Mouse (Mus musculus): Measurements from ENCODE around the gene Arhgef40. TPM values are rescaled to one million over a fixed set of nuclear protein-coding genes. Genes with fewer than 3 reads are reported as not detected.

The Arhgef40 gene
- total and polyA plus RNA-seq, 3 experiments: 6.4 to 150 (median 37.5) TPM

- no peaks in the 10 kb centered on the region for H3K79me2 ChIP-seq (ENCODE audit: control insufficient read depth, insufficient read depth, low read length, poor library complexity)
- no peaks in the 10 kb centered on the region for H3K27me3 ChIP-seq (ENCODE audit: control insufficient read depth in 1 of 2, insufficient read depth in 2 of 2, low read length in 2 of 2)
- H3K36me3 ChIP-seq (ENCODE audit: control insufficient read depth in 1 of 2, insufficient read depth in 2 of 2, low read length in 2 of 2): no peaks in the 10 kb centered on the region; a peak in 1 of 4 replicates
- no peak overlapping the region for H3K9ac ChIP-seq (ENCODE audit: control insufficient read depth, low read depth, low read length, poor library complexity, severe bottlenecking)
- H3K9me3 ChIP-seq (replicated peaks; ENCODE audit: insufficient read depth, low read length): no peaks in the 10 kb centered on the region
- no peak overlapping the region for H3K27ac ChIP-seq (ENCODE audit: control insufficient read depth, low read depth, low read length)
- no peaks in the 10 kb centered on the region for H3K4me1 ChIP-seq (ENCODE audit: control insufficient read depth in 1 of 2, insufficient read depth in 2 of 2, low read length in 2 of 2)
- no peak for TF ChIP-seq POLR2AphosphoS5 (IDR thresholded peaks at IDR 0.05; ENCODE audit: borderline replicate concordance, low read depth, low read length)
- no peak for TF ChIP-seq GABPA (IDR thresholded peaks at IDR 0.05; ENCODE audit: low read depth, low read length)
- no peak for TF ChIP-seq MAFK (IDR thresholded peaks at IDR 0.05; ENCODE audit: borderline replicate concordance, low read depth, low read length)
- no peak for TF ChIP-seq USF1 (IDR thresholded peaks at IDR 0.05; ENCODE audit: low read depth, low read length)
- no peak for TF ChIP-seq E2F4 (IDR thresholded peaks at IDR 0.05; ENCODE audit: borderline replicate concordance, low read depth, low read length)
- no peak for TF ChIP-seq CTCF (IDR thresholded peaks at IDR 0.05 in 2 of 3, conservative IDR thresholded peaks at IDR 0.05 in 1 of 3; ENCODE audit: control insufficient read depth in 1 of 3, insufficient read depth in 1 of 3, low read depth in 2 of 3, low read length in 3 of 3, poor library complexity in 1 of 3, severe bottlenecking in 1 of 3)
- no peak for TF ChIP-seq MYC (IDR thresholded peaks at IDR 0.05; ENCODE audit: low read depth, low read length)
- TF ChIP-seq CHD2 (IDR thresholded peaks at IDR 0.05; ENCODE audit: low read length): no peak
- no peak for TF ChIP-seq BHLHE40 (IDR thresholded peaks at IDR 0.05; ENCODE audit: borderline replicate concordance, low read depth, low read length)
- TF ChIP-seq SIN3A (IDR thresholded peaks at IDR 0.05; ENCODE audit: low read length): no peak
- no peak for TF ChIP-seq UBTF (IDR thresholded peaks at IDR 0.05; ENCODE audit: borderline replicate concordance, insufficient read depth, low read depth, low read length)
- TF ChIP-seq CHD1 (IDR thresholded peaks at IDR 0.05; ENCODE audit: low read depth, low read length): no peak
- no peak for TF ChIP-seq MAX (IDR thresholded peaks at IDR 0.05; ENCODE audit: low read length)
- no peak for TF ChIP-seq TBP (IDR thresholded peaks at IDR 0.05; ENCODE audit: low read depth, low read length)
- TF ChIP-seq MAZ (IDR thresholded peaks at IDR 0.05; ENCODE audit: low read depth, low read length): no peak
- TF ChIP-seq MEF2A (IDR thresholded peaks at IDR 0.05; ENCODE audit: extremely low read depth, insufficient replicate concordance, low read depth, low read length, poor library complexity, severe bottlenecking): no peak
- no peak for TF ChIP-seq TAL1 (IDR thresholded peaks at IDR 0.05; ENCODE audit: low read length)
- TF ChIP-seq ZMIZ1 (IDR thresholded peaks at IDR 0.05; ENCODE audit: low read depth, low read length): no peak
- no peak for DNase-seq (ENCODE audit: low read depth, low spot score)
- no peak overlapping the region for H3K4me3 ChIP-seq (ENCODE audit: control insufficient read depth in 1 of 2, insufficient read depth in 1 of 2, low read depth in 2 of 2, low read length in 2 of 2)
Observed at GRCm38 (mm10) chr14:52009361-52009760, 24.8 kb downstream of the Arhgef40 start.

GRCm38 (mm10) chr14:52009841-52010240 lies 25.3 kb downstream of the Arhgef40 start:
- no peaks in the 10 kb centered on the region for H3K4me1 ChIP-seq (ENCODE audit: control insufficient read depth in 1 of 2, insufficient read depth in 2 of 2, low read length in 2 of 2)
- no peak for DNase-seq (ENCODE audit: low read depth, low spot score)

More at GRCm38 (mm10) chr14:52009841-52010240, 25.3 kb downstream of the Arhgef40 start:
- H3K4me3 ChIP-seq (ENCODE audit: control insufficient read depth in 1 of 2, insufficient read depth in 1 of 2, low read depth in 2 of 2, low read length in 2 of 2): no peak overlapping the region
- H3K36me3 ChIP-seq (ENCODE audit: control insufficient read depth in 1 of 2, insufficient read depth in 2 of 2, low read length in 2 of 2): no peaks in the 10 kb centered on the region; a peak in 1 of 4 replicates
- no peaks in the 10 kb centered on the region for H3K27me3 ChIP-seq (ENCODE audit: control insufficient read depth in 1 of 2, insufficient read depth in 2 of 2, low read length in 2 of 2)
- TF ChIP-seq MAZ (IDR thresholded peaks at IDR 0.05; ENCODE audit: low read depth, low read length): no peak
- TF ChIP-seq ZNF384 (IDR thresholded peaks at IDR 0.05; ENCODE audit: low read depth, low read length): no peak
- no peak for TF ChIP-seq MXI1 (IDR thresholded peaks at IDR 0.05; ENCODE audit: low read depth, low read length)
- no peak for TF ChIP-seq ZKSCAN1 (IDR thresholded peaks at IDR 0.05; ENCODE audit: low read depth, low read length)
- H3K27ac ChIP-seq (ENCODE audit: control insufficient read depth, low read depth, low read length): no peak overlapping the region
- no peaks in the 10 kb centered on the region for H3K79me2 ChIP-seq (ENCODE audit: control insufficient read depth, insufficient read depth, low read length, poor library complexity)
- H3K9ac ChIP-seq (ENCODE audit: control insufficient read depth, low read depth, low read length, poor library complexity, severe bottlenecking): no peak overlapping the region
- no peaks in the 10 kb centered on the region for H3K9me3 ChIP-seq (replicated peaks; ENCODE audit: insufficient read depth, low read length)

Data from MEL (cell line).